ENCODE assay signal across 16 mouse cellular contexts in genomic region chr8:126188741-126189285, GRCm38 (mm10).
DNase-seq lines count a peak whose midpoint lies in the region; ATAC-seq and TF ChIP-seq lines count a peak whose summit lies in the region.
"Had no signal": no experiment of that assay in that cellular context is flagged by ENCODE, and none has a peak within 500 bp of the region (broad histone marks: within the 10 kb centered on the region; RNA-seq: fewer than 3 reads in every experiment).

No protein-coding gene starts in this region.

- H3K4me1 ChIP-seq in hindbrain, embryonic 10.5 days (replicated peaks), result no peaks in the 10 kb centered on the region
- H3K4me1 ChIP-seq in hindbrain, embryonic 14.5 days (replicated peaks; ENCODE audit: control insufficient read depth, insufficient read depth, low read length), result no peaks in the 10 kb centered on the region
- H3K4me1 ChIP-seq in lung, embryonic 15.5 days, result no peaks in the 10 kb centered on the region
- H3K4me1 ChIP-seq: embryonic facial prominence, embryonic 13.5 days; heart, embryonic 10.5 days; neural tube, embryonic 15.5 days had no signal

- peak; percentile 21 for DNase-seq in hindbrain, embryonic 10.5 days (ENCODE audit: low spot score)
- no peak for DNase-seq in hindbrain, embryonic 14.5 days (ENCODE audit: low spot score)
- peak; percentile 4 for DNase-seq in 3134 (ENCODE audit: extremely low read depth, insufficient read length, low spot score)
- DNase-seq in brain, embryonic 14.5 days (ENCODE audit: low read depth), result peak; percentile 41
- DNase-seq in testis, postnatal 14 days (ENCODE audit: low spot score), result no peak
- DNase-seq in thymus, postnatal 4 days, result no peak
- no peak for DNase-seq in gastrocnemius, adult 2 months
- DNase-seq: cerebellum, adult 9-11 months; forebrain, postnatal 0 days; gastrocnemius, postnatal 14 days; kidney, adult 11 months; liver had no signal

- intact Hi-C loops in gastrocnemius, adult 2 months (cut with DNase I), result no loop called here

- H3K4me2 ChIP-seq in hindbrain, embryonic 14.5 days (replicated peaks), result no peak overlapping the region
- H3K4me2 ChIP-seq in lung, embryonic 15.5 days, result no peak overlapping the region
- H3K4me2 ChIP-seq: embryonic facial prominence, embryonic 13.5 days; neural tube, embryonic 15.5 days had no signal

- H3K9me3 ChIP-seq in hindbrain, embryonic 10.5 days, result peaks cover 14% of the 10 kb centered on the region; the same call in 1 of the 2 replicates
- H3K9me3 ChIP-seq in hindbrain, embryonic 14.5 days (ENCODE audit: control insufficient read depth, low read length), result no peaks in the 10 kb centered on the region
- H3K9me3 ChIP-seq in lung, embryonic 15.5 days, result no peaks in the 10 kb centered on the region
- H3K9me3 ChIP-seq: embryonic facial prominence, embryonic 13.5 days; neural tube, embryonic 15.5 days had no signal

- TF ChIP-seq POLR2A in brain, embryonic 14.5 days (IDR thresholded peaks at IDR 0.05; ENCODE audit: borderline replicate concordance, extremely low read depth, insufficient read depth, insufficient read length, poor library complexity, severe bottlenecking), result no peak

- H3K9ac ChIP-seq in hindbrain, embryonic 14.5 days, result no peak overlapping the region
- H3K9ac ChIP-seq in lung, embryonic 15.5 days, result no peak overlapping the region
- H3K9ac ChIP-seq: embryonic facial prominence, embryonic 13.5 days; forebrain, postnatal 0 days; neural tube, embryonic 15.5 days had no signal

- no peaks in the 10 kb centered on the region for H3K36me3 ChIP-seq in hindbrain, embryonic 10.5 days
- no peaks in the 10 kb centered on the region for H3K36me3 ChIP-seq in hindbrain, embryonic 14.5 days (replicated peaks; ENCODE audit: control insufficient read depth, insufficient read depth)
- H3K36me3 ChIP-seq in lung, embryonic 15.5 days, result no peaks in the 10 kb centered on the region
- H3K36me3 ChIP-seq: embryonic facial prominence, embryonic 13.5 days; heart, embryonic 10.5 days; neural tube, embryonic 15.5 days had no signal

- TF ChIP-seq CTCF in brain, embryonic 14.5 days (IDR thresholded peaks at IDR 0.05; ENCODE audit: borderline replicate concordance, extremely low read depth, insufficient read depth, insufficient read length), result no peak
- no peak for TF ChIP-seq CTCF in gastrocnemius, adult 2 months (IDR thresholded peaks at IDR 0.05)

- H3K27me3 ChIP-seq in hindbrain, embryonic 10.5 days (ENCODE audit: insufficient read depth, poor library complexity, severe bottlenecking), result no peaks in the 10 kb centered on the region
- no peaks in the 10 kb centered on the region for H3K27me3 ChIP-seq in hindbrain, embryonic 14.5 days (ENCODE audit: control insufficient read depth, insufficient read depth, low read length)
- H3K27me3 ChIP-seq in lung, embryonic 15.5 days, result no peaks in the 10 kb centered on the region
- H3K27me3 ChIP-seq: embryonic facial prominence, embryonic 13.5 days; neural tube, embryonic 15.5 days had no signal

- whole genome bisulfite sequencing in hindbrain, embryonic 10.5 days, result 57% methylated on average over 5 of the region's 5 CpGs
- 50% methylated on average over 5 of the region's 5 CpGs for WGBS in hindbrain, embryonic 14.5 days
- WGBS in lung, embryonic 15.5 days, result 44% methylated on average over 5 of the region's 5 CpGs

- no peak overlapping the region for H3K4me3 ChIP-seq in hindbrain, embryonic 10.5 days
- H3K4me3 ChIP-seq in hindbrain, embryonic 14.5 days (replicated peaks; ENCODE audit: low read length), result no peak overlapping the region
- no peak overlapping the region for H3K4me3 ChIP-seq in lung, embryonic 15.5 days
- H3K4me3 ChIP-seq in gastrocnemius, adult 2 months, result no peak overlapping the region
- H3K4me3 ChIP-seq: embryonic facial prominence, embryonic 13.5 days; heart, embryonic 10.5 days; neural tube, embryonic 15.5 days had no signal

- ATAC-seq in hindbrain, embryonic 14.5 days (ENCODE audit: low FRiP score), result no peak
- ATAC-seq in lung, embryonic 15.5 days (ENCODE audit: borderline replicate concordance, extremely low read depth, low FRiP score, low TSS enrichment), result no peak
- ATAC-seq: forebrain, postnatal 0 days had no signal

- H3K27ac ChIP-seq in hindbrain, embryonic 10.5 days, result no peak overlapping the region
- no peak overlapping the region for H3K27ac ChIP-seq in hindbrain, embryonic 14.5 days
- 0 out of 2 replicates have a peak overlapping the region, but pooled peaks have one; percentile 5 for H3K27ac ChIP-seq in lung, embryonic 15.5 days
- no peak overlapping the region for H3K27ac ChIP-seq in gastrocnemius, adult 2 months
- H3K27ac ChIP-seq: embryonic facial prominence, embryonic 13.5 days; heart, embryonic 10.5 days; neural tube, embryonic 15.5 days had no signal

Comparison
In these comparisons a context has a peak if more than half of its experiments do, and no peak if none do; other contexts are left out.
1. DNase-seq: peak in hindbrain, embryonic 10.5 days (single experiment), 3134 (single experiment) and brain, embryonic 14.5 days (single experiment); none in hindbrain, embryonic 14.5 days (single experiment), testis, postnatal 14 days (single experiment), thymus, postnatal 4 days (single experiment) and gastrocnemius, adult 2 months (single experiment).